Mouse (Mus musculus): Measurements from ENCODE around the gene Actn4. TPM values are rescaled to one million over a fixed set of nuclear protein-coding genes. Genes with fewer than 3 reads are reported as not detected.
"Not testable (repeated sequence)": the region's sequence is repeated elsewhere in the genome, so short reads cannot be mapped to it uniquely, and the experiment has no call there.

Actn4 gene
- total RNA-seq, 2 experiments from 2014 or later: 196 to 199 TPM

- H3K27ac ChIP-seq: no peak overlapping the region
- DNase-seq (ENCODE audit: extremely low spot score in 1 of 2, low spot score in 2 of 2): no peak
- no peak overlapping the region for H3K4me3 ChIP-seq
- no peak for TF ChIP-seq CTCF (IDR thresholded peaks at IDR 0.05)
- intact Hi-C loops (cut with DNase I): no loop called here
Observed at GRCm38 (mm10) chr7:28983849-28984248, 21.7 kb upstream of the Actn4 start.

- no peak for TF ChIP-seq CTCF (IDR thresholded peaks at IDR 0.05)
- Histone ChIP-seq H3K4me3 (no peak overlapping the region), H3K27ac (no peak overlapping the region)
- intact Hi-C loops (cut with DNase I): no loop called here
- DNase-seq (ENCODE audit: extremely low spot score in 1 of 2, low spot score in 2 of 2): no peak
Observed at GRCm38 (mm10) chr7:28983141-28983564, 21.0 kb upstream of the Actn4 start.

- H3K4me3 ChIP-seq: peak overlapping the region; percentile 71
- H3K27ac ChIP-seq: peak overlapping the region; percentile 84
- TF ChIP-seq CTCF (IDR thresholded peaks at IDR 0.05): no peak
- no peak for DNase-seq (ENCODE audit: extremely low spot score in 1 of 2, low spot score in 2 of 2)
- intact Hi-C loops (cut with DNase I): no loop called here
Observed at GRCm38 (mm10) chr7:28982274-28983013, 20.3 kb upstream of the Actn4 start.

- intact Hi-C loops (cut with DNase I): no loop called here
- DNase-seq (ENCODE audit: extremely low spot score in 1 of 2, low spot score in 2 of 2): peak; percentile 91 to 97
- H3K27ac ChIP-seq: peak within 1 kb of the TSS; percentile 84
Observed at GRCm38 (mm10) chr7:28981651-28982273, 19.6 kb upstream of the Actn4 start, which contains the start of the genes Eif3k and Map4k1. Gene Eif3k, minus strand, starts transcription at chr7:28981864. Gene Map4k1, plus strand, starts transcription at chr7:28982050.

GRCm38 (mm10) chr7:28977556-28977955 is 15.4 kb upstream of the Actn4 start:
- intact Hi-C loops (cut with DNase I): no loop called here
- no peak overlapping the region for H3K4me3 ChIP-seq
- DNase-seq (ENCODE audit: extremely low spot score in 1 of 2, low spot score in 2 of 2): no peak
- no peak for TF ChIP-seq CTCF (IDR thresholded peaks at IDR 0.05)
- no peak overlapping the region for H3K27ac ChIP-seq

More at GRCm38 (mm10) chr7:28981651-28982273, 19.6 kb upstream of the Actn4 start, which contains the start of the genes Eif3k and Map4k1:
- H3K4me3 ChIP-seq: peak within 1 kb of the TSS; percentile 79
- no peak; the same call in none of the 2 replicates for TF ChIP-seq CTCF (IDR thresholded peaks at IDR 0.05)

GRCm38 (mm10) chr7:28973025-28973424 is 10.9 kb upstream of the Actn4 start:
- peak; percentile 20; the same call in 1 of the 2 replicates for TF ChIP-seq CTCF (IDR thresholded peaks at IDR 0.05)
- H3K27ac ChIP-seq: no peak overlapping the region
- intact Hi-C loops (cut with DNase I): no loop called here
- no peak overlapping the region for H3K4me3 ChIP-seq
- no peak for DNase-seq (ENCODE audit: extremely low spot score in 1 of 2, low spot score in 2 of 2)

- Histone ChIP-seq H3K4me3 (no peak overlapping the region), H3K27ac (no peak overlapping the region)
- peak; percentile 74 for TF ChIP-seq CTCF (IDR thresholded peaks at IDR 0.05)
- peak; percentile 68 to 79 for DNase-seq (ENCODE audit: extremely low spot score in 1 of 2, low spot score in 2 of 2)
- intact Hi-C loops (cut with DNase I): loop anchor here (1.0 kb wide), 1 partner anchor 67 kb away; no protein-coding TSS in a partner anchor
Observed at GRCm38 (mm10) chr7:28972542-28972985, 10.4 kb upstream of the Actn4 start.

- no peak overlapping the region for H3K4me3 ChIP-seq
- no peak for DNase-seq (ENCODE audit: extremely low spot score in 1 of 2, low spot score in 2 of 2)
- intact Hi-C loops (cut with DNase I): loop anchor here (1.0 kb wide), 1 partner anchor 67 kb away; no protein-coding TSS in a partner anchor
- no peak overlapping the region for H3K27ac ChIP-seq
- TF ChIP-seq CTCF (IDR thresholded peaks at IDR 0.05): no peak
Observed at GRCm38 (mm10) chr7:28971770-28972269, 9.7 kb upstream of the Actn4 start.

- no peak for DNase-seq (ENCODE audit: extremely low spot score in 1 of 2, low spot score in 2 of 2)
- H3K4me3 ChIP-seq: no peak overlapping the region
- no peak overlapping the region for H3K27ac ChIP-seq
- intact Hi-C loops (cut with DNase I): no loop called here
- no peak for TF ChIP-seq CTCF (IDR thresholded peaks at IDR 0.05)
Observed at GRCm38 (mm10) chr7:28971029-28971428, 8.9 kb upstream of the Actn4 start.

GRCm38 (mm10) chr7:28969672-28970394 is 7.7 kb upstream of the Actn4 start:
- no peak for DNase-seq (ENCODE audit: extremely low spot score in 1 of 2, low spot score in 2 of 2)
- Histone ChIP-seq H3K27ac (no peak overlapping the region), H3K4me3 (no peak overlapping the region)
- intact Hi-C loops (cut with DNase I): no loop called here
- TF ChIP-seq CTCF (IDR thresholded peaks at IDR 0.05): no peak

GRCm38 (mm10) chr7:28969271-28969670 is 7.1 kb upstream of the Actn4 start:
- Histone ChIP-seq H3K27ac (no peak overlapping the region), H3K4me3 (no peak overlapping the region)
- no peak for DNase-seq (ENCODE audit: extremely low spot score in 1 of 2, low spot score in 2 of 2)
- intact Hi-C loops (cut with DNase I): no loop called here
- TF ChIP-seq CTCF (IDR thresholded peaks at IDR 0.05): no peak

GRCm38 (mm10) chr7:28968120-28968519 is 6.0 kb upstream of the Actn4 start:
- intact Hi-C loops (cut with DNase I); H3K4me3 ChIP-seq; H3K27ac ChIP-seq; DNase-seq (ENCODE audit: extremely low spot score in 1 of 2, low spot score in 2 of 2): not testable (repeated sequence)

All from left cerebral cortex, adult 2 months (tissue).